Mouse (Mus musculus) testis, adult 2 months (tissue): ENCODE measurements at regions not wholly inside any gene's neighbourhood (a gene's known extent, or its start where the extent isn't known, plus 50 kb on each side); places are given as distances from the start of the nearest gene placed in this dataset.

Source experiments
- H3K27ac ChIP-seq: fragments of 200-500 bp; 2 replicates; pipeline ENCODE4 v1.5.1; 2012; ENCODE audit warnings: low read depth, low read length; ENCODE audit not compliant: control insufficient read depth, insufficient read depth
- H3K27me3 ChIP-seq: fragments of 200-500 bp; 2 replicates; pipeline ENCODE4 v1.6.1; 2012; ENCODE audit warnings: mild to moderate bottlenecking, low read length, moderate library complexity; ENCODE audit not compliant: control insufficient read depth, insufficient read depth
- H3K36me3 ChIP-seq: fragments of 200-500 bp; 2 replicates; pipeline ENCODE4 v1.6.1; 2012; ENCODE audit warnings: mild to moderate bottlenecking, low read length; ENCODE audit not compliant: control insufficient read depth, insufficient read depth
- H3K4me1 ChIP-seq: fragments of 200-500 bp; 2 replicates; pipeline ENCODE4 v1.6.1; 2012; ENCODE audit warnings: low read length; ENCODE audit not compliant: control insufficient read depth, insufficient read depth
- H3K4me3 ChIP-seq: fragments of 200-500 bp; 2 replicates; pipeline ENCODE4 v1.5.1; 2012; ENCODE audit warnings: low read depth, mild to moderate bottlenecking, low read length, moderate library complexity, mixed read lengths; ENCODE audit not compliant: control insufficient read depth
- CTCF ChIP-seq: fragments of 200-500 bp; IDR thresholded peaks from 2 replicates; pipeline ENCODE4 v1.5.1; 2012; ENCODE audit warnings: low read depth, mild to moderate bottlenecking, inconsistent platforms, low read length, moderate library complexity; ENCODE audit not compliant: control insufficient read depth, insufficient read depth, insufficient replicate concordance
- POLR2A ChIP-seq: fragments of 200-500 bp; IDR thresholded peaks from 2 replicates; pipeline ENCODE4 v1.6.1; 2012; ENCODE audit warnings: low read depth, mild to moderate bottlenecking, inconsistent platforms, low read length, moderate library complexity; ENCODE audit not compliant: control insufficient read depth

DNA sequence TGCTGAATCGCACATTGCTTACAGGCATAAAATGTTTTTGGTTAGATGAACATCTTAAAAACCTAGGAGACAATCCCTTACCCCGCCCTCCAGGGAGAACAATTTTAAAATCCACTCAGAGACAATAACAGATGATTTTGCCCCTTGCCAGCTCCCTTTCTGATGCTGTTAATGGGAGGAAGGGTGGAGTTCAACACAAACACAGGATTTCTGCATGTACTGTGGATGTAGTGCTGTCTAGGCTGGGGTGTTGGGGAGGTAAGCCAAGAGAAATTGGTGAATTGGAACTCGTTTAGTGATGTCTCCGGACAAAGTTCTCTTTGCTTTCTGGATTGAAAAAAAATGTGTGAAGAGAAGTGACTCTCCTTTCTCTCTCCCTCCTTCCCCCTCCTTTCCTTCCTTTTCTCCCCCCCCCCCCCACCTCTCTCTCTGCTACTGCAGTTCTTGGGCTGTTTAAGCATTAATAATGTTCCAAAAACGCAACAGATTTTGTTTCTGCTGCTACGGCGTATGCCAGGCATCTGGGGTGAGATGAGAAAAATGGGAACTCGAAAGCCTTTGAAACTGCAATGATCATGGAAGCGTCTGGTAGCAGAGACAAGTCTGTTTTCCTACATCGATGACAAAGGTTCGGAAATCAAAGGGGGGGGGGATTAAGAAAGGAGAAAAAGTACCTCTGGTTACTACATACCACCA, 68.8 kb upstream of the Acbd6 start:
- Histone ChIP-seq H3K4me1 (0 out of 2 replicates have a peak, but pooled peaks cover 2% of the 10 kb centered on the region), H3K36me3 (no peaks in the 10 kb centered on the region), H3K27ac (no peak overlapping the region), H3K27me3 (no peaks in the 10 kb centered on the region), H3K4me3 (no peak overlapping the region)
- TF ChIP-seq CTCF (no peak), POLR2A (no peak)

GRCm38 (mm10) chr1:155490131-155490530, 67.8 kb upstream of the Acbd6 start:
- Histone ChIP-seq H3K36me3 (no peaks in the 10 kb centered on the region), H3K27ac (no peak overlapping the region), H3K27me3 (no peaks in the 10 kb centered on the region), H3K4me1 (0 out of 2 replicates have a peak, but pooled peaks cover 2% of the 10 kb centered on the region), H3K4me3 (no peak overlapping the region)
- TF ChIP-seq CTCF = no peak

GRCm38 (mm10) chr1:155491205-155492026, 66.5 kb upstream of the Acbd6 start:
- Histone ChIP-seq H3K4me1 (0 out of 2 replicates have a peak, but pooled peaks cover 2% of the 10 kb centered on the region), H3K36me3 (no peaks in the 10 kb centered on the region), H3K4me3 (no peak overlapping the region), H3K27ac (no peak overlapping the region), H3K27me3 (no peaks in the 10 kb centered on the region)
- no peak for TF ChIP-seq CTCF
- TF ChIP-seq POLR2A = no peak

DNA sequence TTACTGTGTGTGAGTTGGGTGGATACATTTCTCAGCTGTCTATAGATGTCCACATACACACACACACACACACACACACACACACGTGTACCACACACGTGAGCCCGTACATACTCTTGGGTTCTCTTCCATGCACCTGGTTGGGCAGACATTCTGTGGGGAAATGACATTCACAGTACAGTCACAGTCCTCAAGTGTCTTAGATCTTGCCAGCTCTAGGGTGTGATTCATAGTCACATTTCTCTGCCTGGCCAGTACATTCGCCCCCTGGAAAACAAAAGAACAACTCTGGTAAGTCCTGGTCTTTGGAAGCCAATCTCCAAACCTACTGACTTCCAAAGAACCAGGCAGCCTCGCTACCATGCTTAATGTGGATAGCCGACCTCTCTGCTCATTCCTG, 64.6 kb upstream of the Acbd6 start:
- 0 out of 2 replicates have a peak, but pooled peaks cover 2% of the 10 kb centered on the region for H3K4me1 ChIP-seq
- no peak overlapping the region for H3K27ac ChIP-seq
- no peak overlapping the region for H3K4me3 ChIP-seq
- no peaks in the 10 kb centered on the region for H3K36me3 ChIP-seq
- no peak for TF ChIP-seq POLR2A
- TF ChIP-seq CTCF = no peak
- H3K27me3 ChIP-seq = no peaks in the 10 kb centered on the region

DNA sequence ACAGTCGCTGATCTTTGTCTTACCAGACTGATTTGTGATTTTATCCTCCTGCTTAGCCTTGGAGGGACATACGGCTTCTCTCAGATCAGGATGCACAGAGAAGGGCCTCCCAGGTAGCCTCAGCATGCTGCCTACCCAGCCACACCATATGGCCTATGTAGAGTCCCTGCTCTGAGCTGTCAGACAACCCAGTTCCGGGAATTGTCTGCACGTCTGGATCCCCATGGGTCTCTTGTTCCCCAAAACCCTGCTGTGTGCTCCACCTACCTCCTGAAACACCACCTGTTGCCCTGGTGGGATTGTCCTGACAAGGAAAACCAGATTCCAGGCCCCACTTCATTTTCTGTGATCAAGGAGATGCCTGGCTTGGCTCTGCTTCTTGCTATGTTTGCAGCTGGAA, 64.1 kb upstream of the Acbd6 start:
- no peak for TF ChIP-seq CTCF
- no peak for TF ChIP-seq POLR2A
- no peak overlapping the region for H3K4me3 ChIP-seq
- no peak overlapping the region for H3K27ac ChIP-seq
- no peaks in the 10 kb centered on the region for H3K36me3 ChIP-seq
- H3K27me3 ChIP-seq = no peaks in the 10 kb centered on the region
- 0 out of 2 replicates have a peak, but pooled peaks cover 2% of the 10 kb centered on the region for H3K4me1 ChIP-seq

DNA sequence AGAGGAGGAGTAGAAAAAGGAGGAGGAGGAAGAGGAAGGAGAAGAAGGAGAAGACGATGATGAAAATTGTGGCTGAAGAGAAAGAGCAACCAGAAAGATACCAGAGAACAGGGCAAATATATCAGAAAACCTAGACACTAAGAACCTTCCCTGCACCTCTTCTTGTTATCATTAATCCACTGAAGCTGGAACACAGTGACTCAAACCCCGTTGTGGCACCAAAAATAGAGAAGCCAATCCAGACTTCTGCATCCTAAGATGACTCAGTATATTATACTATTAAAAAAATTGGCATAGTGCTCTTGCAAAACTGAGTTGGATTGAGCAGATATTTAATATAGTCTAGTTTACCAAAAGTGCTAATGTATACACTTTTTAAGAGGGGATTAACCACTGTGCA, 63.6 kb upstream of the Acbd6 start:
- 0 out of 2 replicates have a peak, but pooled peaks cover 2% of the 10 kb centered on the region for H3K4me1 ChIP-seq
- no peak overlapping the region for H3K4me3 ChIP-seq
- no peak for TF ChIP-seq CTCF
- TF ChIP-seq POLR2A = no peak
- no peaks in the 10 kb centered on the region for H3K27me3 ChIP-seq
- H3K27ac ChIP-seq = no peak overlapping the region
- no peaks in the 10 kb centered on the region for H3K36me3 ChIP-seq

DNA sequence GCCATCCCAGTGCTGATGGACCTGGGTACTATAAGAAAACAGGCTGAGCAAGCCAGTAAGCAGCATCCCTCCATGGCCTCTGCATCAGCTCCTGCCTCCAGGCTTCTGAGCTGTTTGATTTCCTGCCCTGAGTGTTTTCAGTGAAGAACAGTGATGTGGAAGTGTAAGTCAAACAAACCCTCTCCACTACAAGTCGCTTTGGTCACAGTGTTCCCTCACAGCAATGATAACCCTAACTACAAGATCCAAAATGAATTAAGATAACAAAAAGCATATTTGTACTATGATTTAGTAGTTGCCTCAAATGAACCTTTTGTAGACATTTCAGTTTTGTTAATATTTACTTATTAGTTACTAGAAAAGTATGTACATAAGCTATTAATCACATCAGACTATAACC, 58.2 kb upstream of the Acbd6 start:
- Histone ChIP-seq H3K4me1 (peaks cover 2% of the 10 kb centered on the region), H3K36me3 (no peaks in the 10 kb centered on the region), H3K27ac (no peak overlapping the region), H3K4me3 (no peak overlapping the region), H3K27me3 (no peaks in the 10 kb centered on the region)
- TF ChIP-seq CTCF (no peak), POLR2A (no peak)
